Mouse (Mus musculus): Measurements from ENCODE around the gene Daw1. TPM values are rescaled to one million over a fixed set of nuclear protein-coding genes. Genes with fewer than 3 reads are reported as not detected.

Gene Daw1
- total RNA-seq (2021): 1 to 10 TPM; 1.2 to 2.2 TPM
- long read RNA-seq, partial matches to known transcripts: 0 of 2 reads
- long read RNA-seq, other reads (novel, unspliced or antisense): 0 of 2 reads

DNA sequence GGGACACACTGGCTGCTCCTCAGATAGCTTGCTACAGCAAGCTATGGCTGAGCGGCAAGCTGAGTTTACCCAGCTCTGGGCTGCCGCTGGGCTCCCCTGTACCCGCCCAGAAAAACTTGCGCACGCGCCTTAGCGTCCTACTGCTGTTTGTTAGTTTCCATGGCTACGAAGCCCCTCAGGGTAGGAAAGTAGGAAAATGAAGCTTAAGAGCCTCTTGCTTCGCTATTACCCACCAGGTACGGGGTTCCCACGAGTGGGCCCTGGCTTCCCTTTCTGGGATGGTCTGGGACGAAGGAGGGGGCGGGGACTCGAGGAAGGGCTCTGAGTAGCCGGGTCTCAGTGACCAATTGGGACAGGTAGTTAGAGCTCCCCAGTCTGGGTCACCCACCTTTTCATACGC lies at the start of gene Daw1:
Gene Daw1 (plus strand): TSS at position 150 of the 400 bp plus-strand sequence.
- DNase-seq (ENCODE audit: low spot score in 2 of 2): peak; percentile 73 to 79

DNA sequence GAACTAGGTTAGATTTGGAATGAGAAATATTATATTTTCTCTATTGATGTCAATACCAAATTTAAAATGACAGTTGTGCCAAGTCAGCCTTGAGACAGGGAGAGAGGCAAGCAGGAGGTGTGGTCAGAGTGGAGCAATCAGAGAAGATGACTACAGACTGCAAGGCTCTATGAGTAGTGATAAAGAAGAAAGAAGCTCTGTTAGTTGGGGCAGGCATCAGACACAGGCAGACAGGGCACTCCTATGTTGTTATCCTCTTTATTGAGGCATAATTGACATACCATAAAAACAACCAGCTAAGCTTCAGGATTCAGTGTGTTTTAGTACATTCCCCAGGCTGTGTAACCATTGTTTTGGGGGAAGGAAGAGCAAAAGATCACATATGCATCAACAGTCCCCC lies 48.6 kb upstream of the Daw1 start:
- no peak for DNase-seq (ENCODE audit: low spot score in 2 of 2)

DNA sequence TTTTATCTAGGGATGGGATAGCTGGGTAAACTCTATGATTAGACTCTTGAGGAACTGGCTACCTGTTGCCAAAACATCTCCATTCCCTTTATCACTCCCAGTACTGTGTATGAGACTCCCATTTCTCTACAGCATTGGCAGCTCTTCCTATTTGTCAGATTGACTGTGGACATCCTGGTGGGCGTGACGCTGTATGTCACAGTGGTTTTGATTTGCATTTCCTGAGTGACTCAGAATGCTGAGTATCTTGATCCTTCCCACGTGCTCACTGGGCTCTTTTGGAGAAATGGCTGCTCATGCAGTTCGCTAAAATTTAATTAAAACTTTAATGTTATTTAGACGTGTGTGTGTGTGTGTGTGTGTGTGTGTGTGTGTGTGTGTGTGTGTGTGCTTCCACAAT lies 47.8 kb upstream of the Daw1 start:
- no peak for DNase-seq (ENCODE audit: low spot score in 2 of 2)

DNA sequence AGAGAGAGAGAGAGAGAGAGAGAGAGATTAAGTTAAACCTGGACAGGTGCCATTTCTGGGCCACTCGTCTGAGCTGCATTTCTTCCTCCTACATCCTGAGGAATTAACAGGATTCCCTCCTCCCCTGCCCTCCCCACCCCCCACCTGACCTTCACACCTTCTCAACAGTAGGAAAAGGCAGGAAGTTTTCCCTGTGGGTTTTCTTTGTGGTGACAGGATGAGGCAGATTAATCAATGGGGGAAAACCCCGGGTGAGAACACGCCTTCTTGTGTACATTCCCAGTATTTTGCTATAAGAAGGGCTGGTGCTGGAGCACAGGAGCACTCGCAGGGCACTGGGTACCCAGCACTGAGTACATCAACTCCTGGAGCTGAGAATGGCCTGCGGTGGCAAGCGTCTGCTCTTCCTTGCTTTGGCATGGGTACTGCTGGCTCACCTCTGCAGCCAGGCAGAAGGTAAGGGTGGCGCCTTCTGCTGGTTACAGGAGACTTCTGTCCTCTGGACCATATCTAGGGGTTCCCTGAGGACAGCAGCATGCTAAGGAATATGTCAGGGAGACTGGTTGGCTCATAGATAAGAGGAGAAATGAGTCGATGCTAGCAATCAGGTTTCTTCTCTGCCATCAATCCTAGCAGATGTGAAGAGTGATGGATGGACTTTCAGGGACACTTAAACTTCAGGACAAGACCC lies 43.0 kb upstream of the Daw1 start, which contains the start of gene Ccl20:
Gene Ccl20 (plus strand): TSS at position 320 of the 691 bp plus-strand sequence.
- no peak for DNase-seq (ENCODE audit: low spot score in 2 of 2)

DNA sequence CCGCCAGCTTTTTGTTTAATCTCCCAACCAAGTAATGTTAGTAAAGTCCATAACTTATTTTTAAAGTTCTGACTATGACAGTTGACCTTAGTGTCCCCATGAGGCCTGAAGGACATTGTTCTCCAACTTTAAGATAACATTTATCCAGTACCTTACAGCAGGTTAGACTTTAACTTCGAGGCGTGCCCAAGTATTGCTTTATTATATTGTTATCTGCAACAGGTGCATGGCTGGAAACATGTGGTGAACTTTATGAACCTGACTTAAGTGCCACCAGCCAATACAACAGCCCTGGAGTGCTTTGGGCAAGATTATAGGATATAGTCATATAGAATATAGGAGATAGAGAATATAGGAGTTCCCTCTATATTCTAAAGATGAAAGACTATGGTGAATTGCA lies 42.3 kb upstream of the Daw1 start:
- DNase-seq (ENCODE audit: low spot score in 2 of 2): no peak

DNA sequence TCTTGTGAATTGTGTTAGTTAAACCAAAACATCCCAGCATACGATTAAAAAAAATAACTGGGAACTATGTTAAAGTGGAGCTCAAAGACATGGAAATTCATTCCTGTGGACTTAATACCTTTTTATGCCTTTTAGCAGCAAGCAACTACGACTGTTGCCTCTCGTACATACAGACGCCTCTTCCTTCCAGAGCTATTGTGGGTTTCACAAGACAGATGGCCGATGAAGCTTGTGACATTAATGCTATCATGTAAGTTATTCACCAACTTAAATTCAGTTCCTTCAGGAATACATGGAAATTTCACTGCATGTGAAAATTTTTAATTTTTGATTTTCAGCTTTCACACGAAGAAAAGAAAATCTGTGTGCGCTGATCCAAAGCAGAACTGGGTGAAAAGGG lies 41.9 kb upstream of the Daw1 start:
- DNase-seq (ENCODE audit: low spot score in 2 of 2): no peak

DNA sequence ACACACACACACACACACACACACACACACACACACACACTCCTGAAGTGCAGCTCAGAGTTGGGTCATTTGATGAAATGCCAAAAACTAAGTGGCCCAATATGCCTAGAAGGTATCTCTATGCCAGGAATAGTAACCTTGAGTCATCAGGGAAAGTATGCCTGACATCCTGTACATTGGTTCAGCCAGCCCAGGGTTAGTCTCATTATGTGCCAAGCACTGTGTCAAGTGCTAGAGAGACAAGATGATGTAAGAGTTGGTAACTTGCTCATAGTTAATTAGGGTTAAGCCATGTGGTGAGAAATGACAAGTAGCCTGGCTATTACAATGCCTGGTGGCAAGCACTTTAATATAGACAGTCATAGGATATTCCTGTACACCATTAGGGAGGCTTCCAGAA lies 39.6 kb upstream of the Daw1 start:
- no peak for DNase-seq (ENCODE audit: low spot score in 2 of 2)

DNA sequence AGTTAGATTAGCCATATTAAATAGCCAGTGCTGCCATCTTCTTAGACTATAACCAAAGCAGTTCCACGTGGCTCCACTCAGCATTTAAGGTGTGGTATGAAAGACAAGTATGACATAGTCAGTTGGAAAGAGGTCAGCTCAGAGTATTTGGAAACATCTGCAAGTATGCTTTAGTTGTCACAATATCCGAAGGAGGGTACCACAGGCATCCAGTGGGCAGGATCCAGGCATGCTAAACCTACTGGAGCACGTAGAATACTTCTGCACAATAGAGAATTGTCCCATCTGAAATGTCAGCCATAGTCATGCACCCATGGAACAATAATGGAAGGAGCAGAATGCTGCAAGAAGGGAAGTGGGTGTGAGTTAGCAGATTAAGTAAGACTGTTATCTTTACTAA lies 39.2 kb upstream of the Daw1 start:
- no peak for DNase-seq (ENCODE audit: low spot score in 2 of 2)

DNA sequence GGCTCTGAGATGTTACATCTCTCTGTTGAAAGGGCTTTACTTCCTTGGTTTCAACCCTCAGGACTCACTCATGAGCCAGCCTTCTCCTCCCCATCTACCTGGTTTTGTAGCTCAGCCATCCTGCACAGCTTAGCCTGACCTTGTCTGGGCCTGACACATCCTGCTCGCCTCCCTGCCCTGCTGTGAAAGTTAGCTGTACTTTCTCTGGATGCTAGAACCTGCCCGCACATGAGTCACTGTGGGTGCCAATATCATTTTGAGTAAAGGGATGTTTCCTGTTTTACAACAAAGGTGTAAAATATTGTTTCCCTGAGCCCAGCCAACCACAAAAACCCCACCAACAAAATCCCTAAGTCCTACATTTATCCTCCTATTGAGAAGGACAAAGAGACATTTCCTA lies 36.4 kb upstream of the Daw1 start:
- no peak for DNase-seq (ENCODE audit: low spot score in 2 of 2)

DNA sequence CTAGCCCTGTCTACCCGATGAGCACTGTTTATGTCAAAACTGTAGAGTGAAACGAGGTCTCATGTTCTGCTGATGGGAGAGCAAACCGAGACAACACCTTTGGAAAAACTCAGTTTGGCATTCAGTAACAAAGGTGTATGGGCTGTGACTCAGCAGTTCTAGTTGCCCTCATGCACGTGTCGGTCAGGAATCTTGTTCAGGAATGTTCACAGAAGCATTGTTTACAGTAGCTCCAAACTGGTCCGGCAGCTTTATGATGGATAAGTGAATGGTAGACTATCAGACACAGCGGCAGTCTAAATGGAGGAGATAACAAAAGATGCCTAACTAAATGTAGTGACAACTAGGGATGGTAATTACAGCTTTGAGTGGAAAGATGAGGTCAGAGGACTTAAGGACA lies 23.7 kb upstream of the Daw1 start:
- DNase-seq (ENCODE audit: low spot score in 2 of 2): no peak

DNA sequence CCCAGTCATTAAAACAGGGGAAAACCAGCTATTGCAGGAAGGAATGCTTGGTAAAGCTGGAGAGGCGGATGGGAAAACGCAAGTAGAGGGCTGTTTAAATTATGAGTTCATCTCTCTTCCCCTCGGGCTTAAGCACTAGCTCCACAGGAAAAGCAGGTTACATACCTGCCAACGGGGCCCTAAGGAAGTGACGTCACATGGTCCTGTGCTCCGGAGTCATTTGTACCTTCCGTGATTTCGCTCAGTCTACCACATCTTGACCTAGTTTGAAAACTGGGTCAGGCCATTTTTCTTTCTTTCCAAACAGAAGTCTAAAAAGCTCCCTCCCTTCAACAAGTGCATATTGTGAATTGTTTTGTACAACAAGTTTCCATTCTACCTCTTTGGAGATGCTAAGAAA lies 21.7 kb upstream of the Daw1 start:
- DNase-seq (ENCODE audit: low spot score in 2 of 2): no peak

DNA sequence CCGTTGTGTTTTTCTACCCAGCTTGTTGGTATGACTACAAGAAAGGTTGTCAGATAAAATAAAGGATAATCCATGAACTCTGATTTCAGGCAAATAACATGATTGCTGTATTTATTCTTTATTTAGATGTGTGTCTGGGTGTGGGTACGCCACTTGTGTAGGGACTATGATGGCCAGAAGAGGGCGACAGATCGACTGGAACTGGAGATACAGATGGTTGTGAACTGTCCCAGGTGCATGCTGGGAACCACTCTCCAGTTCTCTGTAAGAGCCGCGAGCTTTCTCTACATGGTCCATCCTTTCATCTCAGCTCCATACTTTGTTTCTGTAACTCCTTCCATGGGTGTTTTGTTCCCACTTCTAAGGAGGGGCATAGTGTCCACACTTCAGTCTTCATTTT lies 20.8 kb upstream of the Daw1 start:
- no peak for DNase-seq (ENCODE audit: low spot score in 2 of 2)

DNA sequence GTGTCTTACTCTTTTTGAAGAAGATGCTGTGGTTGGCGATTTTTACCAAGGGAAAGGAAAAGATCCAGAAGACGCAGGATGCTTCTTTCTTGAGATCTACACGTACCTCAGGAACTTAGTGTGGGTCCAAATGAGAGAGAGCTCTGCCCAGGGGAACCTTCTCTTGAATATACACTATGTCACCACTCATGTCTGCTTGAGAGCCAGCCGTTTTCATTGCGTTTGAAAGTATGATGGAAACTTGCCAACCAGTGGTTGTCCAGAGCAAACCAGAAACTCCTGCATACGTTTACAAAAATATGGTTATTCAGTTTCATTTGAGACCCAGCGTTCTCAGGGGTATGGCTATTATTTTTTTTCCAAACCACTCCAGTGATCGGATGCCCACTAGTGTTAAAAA lies 18.0 kb upstream of the Daw1 start:
- DNase-seq (ENCODE audit: low spot score in 2 of 2): no peak

DNA sequence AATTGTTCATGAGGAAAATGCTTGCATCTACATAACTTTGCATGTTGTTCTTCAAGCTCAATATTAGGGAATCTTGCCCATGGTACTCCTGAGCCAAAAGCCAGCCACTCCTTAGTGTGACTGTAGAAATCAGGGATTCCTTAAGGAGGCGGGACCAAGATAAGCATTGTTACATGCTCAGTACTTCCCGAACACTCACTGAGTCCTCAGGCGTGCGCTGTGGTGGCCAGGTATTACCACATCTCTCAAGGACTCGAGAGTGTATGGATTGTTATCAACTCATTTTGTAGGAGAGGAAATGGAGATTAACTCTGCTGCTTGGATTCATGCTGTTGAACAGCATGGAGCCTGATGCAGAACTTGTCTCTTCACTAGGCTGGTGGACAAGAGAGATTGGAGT lies 17.5 kb upstream of the Daw1 start:
- DNase-seq (ENCODE audit: low spot score in 2 of 2): no peak

DNA sequence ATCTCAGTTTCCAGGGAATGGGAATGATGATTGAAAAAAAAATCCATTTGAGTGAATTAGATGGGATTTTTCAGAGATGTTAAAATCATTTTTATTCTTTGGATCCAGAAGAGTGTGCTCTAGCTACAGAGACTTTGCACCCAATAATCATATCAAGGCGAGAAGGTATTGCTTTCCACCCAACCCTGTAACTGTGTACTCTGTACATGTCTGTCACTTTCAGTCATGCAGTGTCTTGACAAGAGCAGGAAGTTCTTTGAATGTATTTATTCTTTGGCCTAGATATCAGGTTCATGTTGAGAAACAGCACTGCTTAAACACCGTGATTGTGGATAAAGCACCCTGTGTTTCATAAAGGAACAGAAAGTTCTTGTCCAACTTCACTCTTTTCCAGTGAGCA lies 13.0 kb upstream of the Daw1 start:
- no peak for DNase-seq (ENCODE audit: low spot score in 2 of 2)

DNA sequence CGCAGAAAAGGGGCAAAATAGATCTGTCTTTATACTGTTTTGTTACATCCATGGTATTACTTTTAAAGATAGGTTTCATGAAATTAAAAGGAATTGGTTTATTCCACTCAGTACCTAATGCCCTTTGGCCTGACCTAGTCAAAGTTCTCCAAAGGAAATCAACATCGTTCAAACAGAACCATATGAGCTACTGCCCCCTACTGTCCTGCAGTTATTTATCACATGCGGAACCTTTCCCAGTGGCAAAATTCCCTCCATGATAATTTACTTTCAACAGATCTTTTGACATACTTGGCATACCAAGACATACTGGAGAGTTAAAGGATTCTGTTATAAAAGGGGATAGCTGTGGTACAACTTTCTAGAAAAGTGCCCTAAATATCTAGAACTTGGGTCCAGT lies 9.3 kb upstream of the Daw1 start:
- DNase-seq (ENCODE audit: low spot score in 2 of 2): no peak

DNA sequence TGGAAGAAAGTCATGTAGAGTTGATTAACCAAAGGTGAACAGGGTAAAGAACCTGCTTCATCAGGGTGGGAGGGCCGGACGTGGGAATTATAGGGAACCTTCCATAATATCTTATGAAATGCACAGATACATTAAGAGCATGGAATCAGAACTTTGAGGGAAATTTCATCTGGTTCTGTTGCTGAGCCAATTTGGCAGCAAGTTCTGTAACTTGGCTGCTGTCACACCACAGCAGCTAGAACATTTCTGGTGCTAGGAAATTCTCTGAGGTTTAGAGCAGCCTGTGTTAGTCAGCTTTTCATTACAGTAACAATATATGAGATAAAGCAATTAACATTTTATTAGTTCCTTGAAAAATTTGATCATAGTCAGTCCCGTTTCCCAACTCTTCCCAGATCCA lies 6.6 kb upstream of the Daw1 start:
- DNase-seq (ENCODE audit: low spot score in 2 of 2): peak in 1 of 2 experiments; percentile 20

DNA sequence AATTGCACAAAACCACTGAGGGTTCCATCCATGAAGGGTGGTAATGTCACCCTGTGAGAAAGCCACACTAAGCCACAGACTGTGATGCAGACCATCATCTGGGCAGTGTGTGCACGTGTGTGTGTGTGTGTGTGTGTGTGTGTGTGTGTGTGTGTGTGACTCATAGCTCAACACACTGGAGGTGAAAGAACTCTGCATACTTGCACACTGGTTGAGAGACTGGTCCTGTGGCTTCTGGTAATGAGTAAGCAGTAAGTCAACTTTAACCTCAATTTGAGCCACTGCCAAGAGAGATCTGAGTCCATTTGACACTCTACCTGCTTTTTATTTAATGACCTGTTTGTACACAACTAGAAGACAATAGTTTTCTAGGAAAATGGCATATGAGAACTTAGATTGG lies 2.7 kb upstream of the Daw1 start:
- no peak for DNase-seq (ENCODE audit: low spot score in 2 of 2)

DNA sequence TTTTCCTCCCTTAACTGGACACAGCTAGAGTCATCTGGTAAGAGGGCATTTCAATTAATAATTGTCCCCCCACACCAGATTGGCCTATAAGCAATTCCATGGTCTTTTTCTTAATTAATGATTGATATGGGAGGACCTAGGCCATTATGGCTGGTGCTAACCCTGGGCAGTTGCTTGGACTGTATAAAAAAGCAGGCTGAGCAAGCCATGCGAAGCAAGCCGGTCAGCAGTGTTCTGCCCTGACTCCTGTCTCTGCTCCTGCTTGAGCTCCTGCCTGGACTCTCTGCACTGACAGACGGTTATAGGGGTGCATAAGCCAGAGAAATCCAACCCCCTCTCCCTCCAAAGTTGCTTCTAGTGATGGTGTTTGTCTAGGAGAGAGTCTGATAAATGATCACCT lies 2.1 kb downstream of the Daw1 start:
- no peak for DNase-seq (ENCODE audit: low spot score in 2 of 2)

DNA sequence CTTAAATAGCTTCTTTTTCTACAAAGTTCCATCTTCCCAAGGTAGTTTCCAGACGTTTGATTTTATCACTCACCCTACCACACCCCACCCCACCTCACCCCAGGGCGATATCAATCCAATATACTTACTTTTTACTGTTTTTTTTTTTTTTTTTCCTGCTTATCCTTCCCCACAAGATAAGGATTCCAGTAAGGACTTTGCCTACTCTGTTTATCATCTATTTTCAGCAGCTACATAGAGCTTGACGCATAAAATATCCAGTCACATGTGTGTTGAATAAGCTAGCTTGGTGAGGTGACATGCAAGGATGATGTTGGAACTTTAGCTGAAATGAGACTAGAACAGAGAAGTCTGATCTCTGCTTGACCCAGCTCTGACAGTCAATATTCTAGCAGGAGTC lies 4.5 kb downstream of the Daw1 start:
- DNase-seq (ENCODE audit: low spot score in 2 of 2): no peak

DNA sequence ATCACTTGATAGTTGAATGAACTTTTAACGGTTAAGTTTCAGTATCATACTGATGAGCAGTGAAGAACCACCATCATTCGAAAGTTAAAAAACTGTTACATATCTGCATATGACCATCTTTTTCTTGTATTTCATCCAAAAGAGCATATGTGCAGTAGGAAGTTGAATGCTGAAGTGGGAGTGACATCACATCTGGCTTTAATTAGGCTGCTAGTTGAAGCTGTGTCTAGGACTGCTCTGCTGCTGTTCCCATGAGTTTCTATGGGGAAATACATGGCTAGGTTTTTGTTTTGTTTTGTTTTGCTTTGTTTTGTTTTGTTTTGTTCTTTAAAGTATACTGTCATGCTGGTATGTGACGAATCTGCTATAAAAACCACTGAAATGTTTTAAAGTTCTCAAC lies 9.6 kb downstream of the Daw1 start:
- DNase-seq (ENCODE audit: low spot score in 2 of 2): no peak

DNA sequence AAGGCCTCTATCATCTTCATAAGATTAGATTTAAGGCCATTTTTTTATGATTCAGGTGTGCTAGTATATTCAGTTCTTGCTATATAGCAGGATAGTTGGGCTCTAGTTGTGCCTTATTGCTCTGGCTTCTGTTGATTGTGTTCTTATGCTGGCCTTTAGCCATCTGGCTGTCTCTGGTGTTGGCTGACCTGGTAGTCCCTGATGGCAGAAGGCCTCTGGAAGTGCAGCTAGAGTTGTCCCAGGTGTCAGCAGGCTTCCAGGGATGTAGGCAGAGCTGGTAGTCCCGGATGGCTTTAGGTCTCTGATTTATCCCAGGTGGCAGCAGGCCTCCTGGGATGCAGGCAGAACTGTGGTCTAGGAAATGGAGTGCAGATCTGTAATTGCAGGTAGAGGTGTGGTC lies 16.4 kb downstream of the Daw1 start:
- no peak for DNase-seq (ENCODE audit: low spot score in 2 of 2)

DNA sequence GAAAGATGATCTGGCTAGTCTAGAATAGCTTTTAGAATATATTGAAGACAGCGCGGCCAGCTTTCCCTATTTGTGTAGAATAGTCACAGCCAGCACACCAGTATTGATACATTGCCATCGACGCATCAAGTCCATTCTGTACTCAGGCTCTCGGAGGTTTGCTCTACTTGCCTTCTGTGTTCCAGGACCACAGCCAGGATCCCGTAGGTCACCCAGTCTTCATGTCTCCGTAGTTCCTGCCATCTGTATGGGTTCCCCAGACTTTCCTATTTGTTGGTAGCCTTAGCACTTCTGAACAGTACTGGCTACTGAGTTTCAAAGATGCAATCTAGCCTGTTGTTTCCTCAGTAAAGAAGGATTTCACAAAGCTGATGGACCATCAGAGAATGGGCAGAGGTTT lies 20.0 kb downstream of the Daw1 start:
- no peak for DNase-seq (ENCODE audit: low spot score in 2 of 2)

DNA sequence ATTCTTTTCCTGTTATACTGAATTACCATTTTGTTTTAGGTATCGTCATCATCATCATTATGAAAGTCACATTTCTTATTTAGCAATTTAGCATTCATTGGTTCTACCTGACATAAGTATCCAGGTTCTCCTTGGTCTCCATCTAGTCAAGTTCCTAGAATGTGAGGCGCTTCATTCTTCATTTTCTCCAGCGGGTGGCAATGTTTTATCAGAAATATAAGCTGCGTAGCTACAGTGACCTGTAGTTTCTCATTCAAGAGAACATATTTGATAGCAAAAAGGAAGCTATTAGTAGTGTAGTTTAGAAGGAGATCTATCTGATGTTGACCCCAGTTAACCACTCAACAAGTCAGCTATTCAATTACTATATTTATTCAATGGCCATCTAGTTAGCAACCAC lies 21.9 kb downstream of the Daw1 start:
- no peak for DNase-seq (ENCODE audit: low spot score in 2 of 2)
